Mouse (Mus musculus) myocyte (in vitro differentiated cells): Measurements from ENCODE around the gene Kcnh7. TPM values are rescaled to one million over a fixed set of nuclear protein-coding genes. Genes with fewer than 3 reads are reported as not detected.

Source experiments
- H3K27me3 ChIP-seq: one replicate; pipeline ENCODE4 v1.6.1; 2011; ENCODE audit not compliant: control insufficient read depth, insufficient read depth, insufficient read length
- H3K36me3 ChIP-seq: one replicate; pipeline ENCODE4 v1.6.1; 2011; ENCODE audit not compliant: control insufficient read depth, insufficient read depth
- H3K4me2 ChIP-seq: one replicate; pipeline ENCODE4 v1.6.1; 2011; ENCODE audit warnings: low read depth, control low read depth
- H3K4me3 ChIP-seq: one replicate; pipeline ENCODE4 v1.5.1; 2011; ENCODE audit warnings: mild to moderate bottlenecking, control low read depth, moderate library complexity
- H3K79me2 ChIP-seq: one replicate; pipeline ENCODE4 v1.6.1; 2011; ENCODE audit not compliant: control insufficient read depth, insufficient read depth
- H3ac ChIP-seq: one replicate; pipeline ENCODE4 v1.6.1; 2011; ENCODE audit not compliant: control insufficient read depth, insufficient read length
- CEBPB ChIP-seq: IDR thresholded peaks from 2 replicates; pipeline ENCODE4 v1.6.1; 2011; ENCODE audit warnings: mild to moderate bottlenecking, moderate library complexity; ENCODE audit not compliant: poor library complexity, insufficient read depth, severe bottlenecking
- E2F4 ChIP-seq: IDR thresholded peaks from one replicate; pipeline ENCODE4 v1.6.1; 2011; ENCODE audit warnings: mild to moderate bottlenecking, control low read depth, moderate library complexity; ENCODE audit not compliant: insufficient read depth
- MAX ChIP-seq: IDR thresholded peaks from one replicate; pipeline ENCODE4 v1.6.1; 2011; ENCODE audit warnings: low read depth, mild to moderate bottlenecking, control low read depth
- MYOD1 ChIP-seq, 3 experiments: IDR thresholded peaks; one replicate each; pipeline ENCODE4 v1.6.1; 2011; ENCODE audit warnings: control low read depth in 2 of 3, low read depth in 2 of 3, mild to moderate bottlenecking in 2 of 3, moderate library complexity in 1 of 3; ENCODE audit not compliant: insufficient read length in 2 of 3, control insufficient read depth in 1 of 3
- MYOG ChIP-seq, 3 experiments: IDR thresholded peaks; one replicate each; pipeline ENCODE4 v1.6.1; 2011; ENCODE audit warnings: control low read depth in 2 of 3, low read depth in 2 of 3, mild to moderate bottlenecking in 2 of 3; ENCODE audit not compliant: insufficient read length in 2 of 3, control insufficient read depth in 1 of 3, insufficient read depth in 1 of 3
- POLR2A ChIP-seq: IDR thresholded peaks from one replicate; pipeline ENCODE4 v1.6.1; 2011; ENCODE audit warnings: low read depth, mild to moderate bottlenecking, control low read depth, moderate library complexity; ENCODE audit not compliant: insufficient read length
- POLR2AphosphoS2 ChIP-seq: IDR thresholded peaks from one replicate; pipeline ENCODE4 v1.6.1; 2011; ENCODE audit warnings: low read depth, control low read depth; ENCODE audit not compliant: insufficient read length
- REST ChIP-seq: IDR thresholded peaks from one replicate; pipeline ENCODE4 v1.6.1; 2011; ENCODE audit warnings: mild to moderate bottlenecking, control low read depth, moderate library complexity; ENCODE audit not compliant: insufficient read depth, insufficient read length
- SRF ChIP-seq: IDR thresholded peaks from one replicate; pipeline ENCODE4 v1.6.1; 2011; ENCODE audit warnings: low read depth; ENCODE audit not compliant: control insufficient read depth, insufficient read length
- TCF12 ChIP-seq: IDR thresholded peaks from one replicate; pipeline ENCODE4 v1.6.1; 2011; ENCODE audit warnings: mild to moderate bottlenecking, control low read depth; ENCODE audit not compliant: poor library complexity, insufficient read depth, severe bottlenecking
- TCF3 ChIP-seq: IDR thresholded peaks from one replicate; pipeline ENCODE4 v1.6.1; 2011; ENCODE audit warnings: low read depth, control low read depth; ENCODE audit not compliant: insufficient read length
- USF1 ChIP-seq: IDR thresholded peaks from one replicate; pipeline ENCODE4 v1.6.1; 2011; ENCODE audit warnings: low read depth, mild to moderate bottlenecking, control low read depth, moderate library complexity
- polyA plus RNA-seq: library from polyadenylated mRNA; unstranded; fragments of >200 nt; fragmentation: generic; extraction: Trizol; gene quantifications from one replicate; pipeline ENCODE4 v1.2.1, GENCODE M21; 2012; ENCODE audit warnings: missing spikeins

The Kcnh7 gene
- polyA plus RNA-seq, 1 experiment: 0.02 TPM

- Histone ChIP-seq H3ac (no peak overlapping the region), H3K36me3 (no peaks in the 10 kb centered on the region), H3K4me3 (no peak overlapping the region), H3K4me2 (no peak overlapping the region), H3K79me2 (no peaks in the 10 kb centered on the region), H3K27me3 (no peaks in the 10 kb centered on the region)
- TF ChIP-seq MAX (no peak), POLR2AphosphoS2 (no peak), REST (no peak), MYOD1 (IDR thresholded peaks at IDR 0.05; ENCODE audit: control insufficient read depth in 1 of 3, insufficient read length in 2 of 3, low read depth in 2 of 3) (no peak), SRF (no peak), TCF3 (no peak), TCF12 (no peak), CEBPB (no peak), MYOG (IDR thresholded peaks at IDR 0.05; ENCODE audit: control insufficient read depth in 1 of 3, insufficient read depth in 1 of 3, insufficient read length in 2 of 3, low read depth in 2 of 3) (no peak), POLR2A (no peak), USF1 (no peak), E2F4 (no peak)
Observed at GRCm38 (mm10) chr2:62935273-62935874, 248.7 kb downstream of the Kcnh7 start.

GRCm38 (mm10) chr2:62928494-62928893 is 255.6 kb downstream of the Kcnh7 start:
- Histone ChIP-seq H3K4me2 (no peak overlapping the region), H3K27me3 (no peaks in the 10 kb centered on the region), H3ac (no peak overlapping the region), H3K36me3 (no peaks in the 10 kb centered on the region), H3K4me3 (no peak overlapping the region), H3K79me2 (no peaks in the 10 kb centered on the region)
- TF ChIP-seq USF1 (no peak), MAX (no peak), CEBPB (no peak), MYOG (IDR thresholded peaks at IDR 0.05; ENCODE audit: control insufficient read depth in 1 of 3, insufficient read depth in 1 of 3, insufficient read length in 2 of 3, low read depth in 2 of 3) (no peak), POLR2A (no peak), MYOD1 (IDR thresholded peaks at IDR 0.05; ENCODE audit: control insufficient read depth in 1 of 3, insufficient read length in 2 of 3, low read depth in 2 of 3) (no peak), TCF12 (no peak), REST (no peak), TCF3 (no peak), E2F4 (no peak), SRF (no peak), POLR2AphosphoS2 (no peak)

GRCm38 (mm10) chr2:62928065-62928464 is 256.0 kb downstream of the Kcnh7 start:
- Histone ChIP-seq H3K79me2 (no peaks in the 10 kb centered on the region), H3K27me3 (no peaks in the 10 kb centered on the region), H3K36me3 (no peaks in the 10 kb centered on the region), H3K4me3 (no peak overlapping the region), H3K4me2 (peak overlapping the region; percentile 6), H3ac (no peak overlapping the region)
- TF ChIP-seq CEBPB (no peak), MYOG (IDR thresholded peaks at IDR 0.05; ENCODE audit: control insufficient read depth in 1 of 3, insufficient read depth in 1 of 3, insufficient read length in 2 of 3, low read depth in 2 of 3) (no peak), POLR2A (no peak), POLR2AphosphoS2 (no peak), USF1 (no peak), MAX (no peak)

- Histone ChIP-seq H3K4me2 (no peak overlapping the region), H3K36me3 (no peaks in the 10 kb centered on the region), H3ac (no peak overlapping the region), H3K27me3 (no peaks in the 10 kb centered on the region), H3K79me2 (no peaks in the 10 kb centered on the region), H3K4me3 (no peak overlapping the region)
- TF ChIP-seq POLR2A: no peak
- no peak for TF ChIP-seq SRF
- no peak for TF ChIP-seq TCF3
- no peak for TF ChIP-seq MYOG (IDR thresholded peaks at IDR 0.05; ENCODE audit: control insufficient read depth in 1 of 3, insufficient read depth in 1 of 3, insufficient read length in 2 of 3, low read depth in 2 of 3)
- no peak for TF ChIP-seq POLR2AphosphoS2
- TF ChIP-seq TCF12: no peak
- TF ChIP-seq REST: no peak
- TF ChIP-seq MYOD1 (IDR thresholded peaks at IDR 0.05; ENCODE audit: control insufficient read depth in 1 of 3, insufficient read length in 2 of 3, low read depth in 2 of 3): no peak
- TF ChIP-seq E2F4: no peak
- TF ChIP-seq USF1: no peak
- TF ChIP-seq MAX: no peak
- TF ChIP-seq CEBPB: no peak
Observed at GRCm38 (mm10) chr2:62923803-62924202, 260.3 kb downstream of the Kcnh7 start.

- no peak overlapping the region for H3K4me3 ChIP-seq
- H3K36me3 ChIP-seq: no peaks in the 10 kb centered on the region
- H3K27me3 ChIP-seq: no peaks in the 10 kb centered on the region
- TF ChIP-seq POLR2AphosphoS2 (no peak), USF1 (no peak), TCF12 (no peak), CEBPB (no peak), TCF3 (no peak), SRF (no peak), POLR2A (no peak), MAX (no peak), REST (no peak), MYOG (IDR thresholded peaks at IDR 0.05; ENCODE audit: control insufficient read depth in 1 of 3, insufficient read depth in 1 of 3, insufficient read length in 2 of 3, low read depth in 2 of 3) (no peak), MYOD1 (IDR thresholded peaks at IDR 0.05; ENCODE audit: control insufficient read depth in 1 of 3, insufficient read length in 2 of 3, low read depth in 2 of 3) (no peak), E2F4 (no peak)
- no peak overlapping the region for H3K4me2 ChIP-seq
- H3K79me2 ChIP-seq: no peaks in the 10 kb centered on the region
- H3ac ChIP-seq: no peak overlapping the region
Observed at GRCm38 (mm10) chr2:62907688-62908087, 276.4 kb downstream of the Kcnh7 start.
